ENCODE assay signal across 8 mouse cellular contexts in the genomic region with DNA sequence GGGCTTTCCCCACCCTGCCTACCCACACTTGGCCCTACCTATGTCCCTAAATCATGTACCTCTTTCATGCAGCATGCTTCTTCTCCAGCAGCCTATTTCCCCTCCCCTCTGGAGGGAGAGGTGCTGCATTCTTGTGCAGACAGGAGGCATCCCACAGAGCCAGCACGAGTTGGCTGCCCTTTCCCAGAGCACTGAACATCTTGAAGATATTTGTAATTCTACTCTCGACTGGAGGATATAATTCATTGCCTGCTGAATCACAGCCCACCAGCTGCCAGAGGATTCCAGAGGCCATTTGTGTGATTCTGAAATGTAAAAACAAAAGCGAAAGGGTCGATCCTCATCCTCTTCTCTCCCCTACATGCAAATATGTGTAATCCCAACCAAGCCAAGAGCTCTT.
A peak's percentile ranks its signal among the peaks of the same experiment; 100 is the strongest.
DNase-seq lines count a peak whose midpoint lies in the region.

No protein-coding gene starts in this region.

- no peaks in the 10 kb centered on the region for H3K4me1 ChIP-seq in heart, embryonic 10.5 days

- H3K9me3 ChIP-seq in heart, embryonic 10.5 days = 0 out of 2 replicates have a peak, but pooled peaks cover 3% of the 10 kb centered on the region

- peak; percentile 6 to 16 for DNase-seq in heart, postnatal 14 days
- DNase-seq in heart, embryonic 10.5 days (ENCODE audit: low spot score) = no peak
- DNase-seq in urinary bladder, postnatal 14 days (ENCODE audit: low spot score) = peak; percentile 46
- DNase-seq in urinary bladder, adult 2 months (ENCODE audit: low spot score) = no peak
- peak; percentile 9 to 10 for DNase-seq in layer of hippocampus, postnatal 36 days
- DNase-seq in thymus, postnatal 0 days (ENCODE audit: low spot score) = no peak
- DNase-seq in thymus, postnatal 25 days = no peak
- no peak for DNase-seq in urinary bladder, postnatal 25 days (ENCODE audit: low spot score)

- WGBS in heart, embryonic 10.5 days = 54% methylated on average over 4 of the region's 4 CpGs

- H3K4me3 ChIP-seq in heart, embryonic 10.5 days = no peak overlapping the region

- H3K27me3 ChIP-seq in heart, embryonic 10.5 days (ENCODE audit: insufficient read depth, poor library complexity, severe bottlenecking) = no peaks in the 10 kb centered on the region

- no peak overlapping the region for H3K27ac ChIP-seq in heart, embryonic 10.5 days

- H3K36me3 ChIP-seq in heart, embryonic 10.5 days = no peaks in the 10 kb centered on the region

- intact Hi-C loops in heart, postnatal 14 days (cut with DNase I) = no loop called here

Comparison
In these comparisons a context has a peak if more than half of its experiments do, and no peak if none do; other contexts are left out.
1. DNase-seq: peak in heart, postnatal 14 days (2 of 2), urinary bladder, postnatal 14 days (single experiment) and layer of hippocampus, postnatal 36 days (2 of 2); none in heart, embryonic 10.5 days (single experiment), urinary bladder, adult 2 months (single experiment), thymus, postnatal 0 days (single experiment), thymus, postnatal 25 days (single experiment) and urinary bladder, postnatal 25 days (single experiment).